Comparison of ENCODE assay signal across 8 mouse cellular contexts in genomic region chr11:88955217-88955969, GRCm38 (mm10). TPM values are rescaled to one million over a fixed set of nuclear protein-coding genes. Genes with fewer than 3 reads are reported as not detected.
DNase-seq lines count a peak whose midpoint lies in the region; ATAC-seq and TF ChIP-seq lines count a peak whose summit lies in the region.

Scpep1 (minus strand) TSS chr11:88955465.

- H3K9me3 ChIP-seq in erythroblast, embryonic 14.5 days (ENCODE audit: control insufficient read depth, low read length) = no peaks in the 10 kb centered on the region
- no peaks in the 10 kb centered on the region for H3K9me3 ChIP-seq in heart, embryonic 11.5 days (replicated peaks; ENCODE audit: control insufficient read depth, low read length)
- no peaks in the 10 kb centered on the region for H3K9me3 ChIP-seq in kidney, embryonic 16.5 days (ENCODE audit: low read length)

- peaks cover 15% of the 10 kb centered on the region for H3K79me3 ChIP-seq in C2C12 (ENCODE audit: low read depth)

- peak; percentile 93 for ATAC-seq in heart, embryonic 11.5 days (replicated peaks; ENCODE audit: insufficient number of reproducible peaks, low FRiP score, low TSS enrichment)
- ATAC-seq in kidney, embryonic 16.5 days (ENCODE audit: low FRiP score, low TSS enrichment) = peak; percentile 98

- H3K4me3 ChIP-seq in C2C12 (ENCODE audit: insufficient read depth, poor library complexity, severe bottlenecking) (peak within 1 kb of the TSS; percentile 59), myocyte (peak within 1 kb of the TSS; percentile 78)
- H3K4me3 ChIP-seq in erythroblast, embryonic 14.5 days (replicated peaks) = peak within 1 kb of the TSS; percentile 66
- H3K4me3 ChIP-seq in heart, embryonic 11.5 days (ENCODE audit: low read depth, low read length) = peak within 1 kb of the TSS; percentile 50
- H3K4me3 ChIP-seq in kidney, embryonic 16.5 days (ENCODE audit: low read length) = peak within 1 kb of the TSS; percentile 66
- H3K4me3 ChIP-seq in liver, adult 2 months (ENCODE audit: insufficient read depth, low read depth, low read length) = peak within 1 kb of the TSS; percentile 76

- H3ac ChIP-seq in C2C12 (ENCODE audit: control insufficient read depth, insufficient read length, low read depth) = peak within 1 kb of the TSS; percentile 80
- H3ac ChIP-seq in myocyte (ENCODE audit: control insufficient read depth, insufficient read length) = no peak within 1 kb of the TSS

- H3K36me3 ChIP-seq in C2C12 (ENCODE audit: control insufficient read depth, insufficient read depth) (peaks cover 12% of the 10 kb centered on the region), myocyte (ENCODE audit: control insufficient read depth, insufficient read depth) (peaks cover 4% of the 10 kb centered on the region)
- H3K36me3 ChIP-seq in erythroblast, embryonic 14.5 days (ENCODE audit: control insufficient read depth) = peaks cover 13% of the 10 kb centered on the region
- no peaks in the 10 kb centered on the region for H3K36me3 ChIP-seq in heart, embryonic 11.5 days (ENCODE audit: control insufficient read depth, insufficient read depth, low read length)
- peaks cover 7% of the 10 kb centered on the region; the same call in 1 of the 2 replicates for H3K36me3 ChIP-seq in kidney, embryonic 16.5 days (ENCODE audit: insufficient read depth, low read length)
- peaks cover 4% of the 10 kb centered on the region for H3K36me3 ChIP-seq in liver, adult 2 months (ENCODE audit: control insufficient read depth, insufficient read depth, low read length)
- H3K36me3 ChIP-seq in splenic B cell, adult 2 months (ENCODE audit: control insufficient read depth, insufficient read depth, low read length, poor library complexity, severe bottlenecking) = no peaks in the 10 kb centered on the region

- peak; percentile 7 for TF ChIP-seq CTCF in C2C12 (IDR thresholded peaks at IDR 0.05; ENCODE audit: control insufficient read depth, insufficient read depth, insufficient read length)
- peak; percentile 76 for TF ChIP-seq CTCF in brain, embryonic 14.5 days (IDR thresholded peaks at IDR 0.05; ENCODE audit: borderline replicate concordance, extremely low read depth, insufficient read depth, insufficient read length)
- TF ChIP-seq CTCF in liver, adult 2 months (IDR thresholded peaks at IDR 0.05; ENCODE audit: low read depth, low read length) = peak; percentile 81

- TF ChIP-seq POLR2A in brain, embryonic 14.5 days (IDR thresholded peaks at IDR 0.05; ENCODE audit: borderline replicate concordance, extremely low read depth, insufficient read depth, insufficient read length, poor library complexity, severe bottlenecking) = peak; percentile 15; the same call in 1 of the 2 replicates
- peak; percentile 72; the same call in 1 of the 2 replicates for TF ChIP-seq POLR2A in liver, adult 2 months (IDR thresholded peaks at IDR 0.05; ENCODE audit: extremely low read depth, insufficient read depth, low read length)
- TF ChIP-seq POLR2A in myocyte (IDR thresholded peaks at IDR 0.05; ENCODE audit: insufficient read length, low read depth) = peak; percentile 91

- H3K4me1 ChIP-seq in erythroblast, embryonic 14.5 days (ENCODE audit: control insufficient read depth) = peaks cover 38% of the 10 kb centered on the region
- no peaks in the 10 kb centered on the region for H3K4me1 ChIP-seq in heart, embryonic 11.5 days (ENCODE audit: control insufficient read depth, insufficient read depth, low read length)
- peaks cover 5% of the 10 kb centered on the region; the same call in 1 of the 2 replicates for H3K4me1 ChIP-seq in kidney, embryonic 16.5 days (ENCODE audit: insufficient read depth, low read length)
- no peaks in the 10 kb centered on the region for H3K4me1 ChIP-seq in liver, adult 2 months (ENCODE audit: control insufficient read depth, insufficient read depth, low read length)

- DNase-seq in brain, embryonic 14.5 days (ENCODE audit: low read depth) = peak; percentile 97
- peak; percentile 93 for DNase-seq in liver, adult 2 months (ENCODE audit: extremely low read depth, low read depth, low spot score)
- DNase-seq in splenic B cell, adult 2 months (ENCODE audit: low read depth, low spot score) = peak; percentile 99

- H3K79me2 ChIP-seq in C2C12 (ENCODE audit: control insufficient read depth, insufficient read depth) (peaks cover 36% of the 10 kb centered on the region), myocyte (ENCODE audit: control insufficient read depth, insufficient read depth) (peaks cover 35% of the 10 kb centered on the region)
- H3K79me2 ChIP-seq in liver, adult 2 months (ENCODE audit: control insufficient read depth, insufficient read depth, low read length) = no peaks in the 10 kb centered on the region; the same call in 1 of the 2 replicates

- H3K4me2 ChIP-seq in heart, embryonic 11.5 days = peak within 1 kb of the TSS; percentile 63
- peak within 1 kb of the TSS; percentile 54 for H3K4me2 ChIP-seq in kidney, embryonic 16.5 days (replicated peaks; ENCODE audit: low read depth, low read length)
- peak within 1 kb of the TSS; percentile 73 for H3K4me2 ChIP-seq in myocyte (ENCODE audit: low read depth)

- H3K27ac ChIP-seq in heart, embryonic 11.5 days (ENCODE audit: low read depth, low read length) = no peak within 1 kb of the TSS
- H3K27ac ChIP-seq in kidney, embryonic 16.5 days (ENCODE audit: low read length) = peak within 1 kb of the TSS; percentile 78
- H3K27ac ChIP-seq in liver, adult 2 months (replicated peaks; ENCODE audit: insufficient read depth, low read depth, low read length) = peak within 1 kb of the TSS; percentile 82

- H3K9ac ChIP-seq in heart, embryonic 11.5 days (ENCODE audit: low read depth, low read length) = peak within 1 kb of the TSS; percentile 52; the same call in 1 of the 2 replicates
- peak within 1 kb of the TSS; percentile 68 for H3K9ac ChIP-seq in kidney, embryonic 16.5 days (replicated peaks; ENCODE audit: low read length)
- H3K9ac ChIP-seq in liver, adult 2 months (ENCODE audit: low read depth, low read length) = peak within 1 kb of the TSS; percentile 74

- 5% methylated on average over 34 of the region's 34 CpGs for WGBS in heart, embryonic 11.5 days (ENCODE audit: insufficient replicate concordance)
- 4% methylated on average over 34 of the region's 34 CpGs for WGBS in kidney, embryonic 16.5 days
- WGBS in liver, adult 2 months = 4% methylated on average over 34 of the region's 34 CpGs

- H3K27me3 ChIP-seq in C2C12 (ENCODE audit: control insufficient read depth, insufficient read depth, insufficient read length) = no peaks in the 10 kb centered on the region
- no peaks in the 10 kb centered on the region for H3K27me3 ChIP-seq in erythroblast, embryonic 14.5 days (ENCODE audit: control insufficient read depth)
- H3K27me3 ChIP-seq in heart, embryonic 11.5 days (ENCODE audit: control insufficient read depth, insufficient read depth, low read length) = no peaks in the 10 kb centered on the region
- H3K27me3 ChIP-seq in kidney, embryonic 16.5 days (ENCODE audit: insufficient read depth, low read length) = no peaks in the 10 kb centered on the region
- no peaks in the 10 kb centered on the region for H3K27me3 ChIP-seq in liver, adult 2 months (ENCODE audit: control insufficient read depth, insufficient read depth, low read length)
- no peaks in the 10 kb centered on the region for H3K27me3 ChIP-seq in myocyte (ENCODE audit: control insufficient read depth, insufficient read depth, insufficient read length)
- H3K27me3 ChIP-seq in splenic B cell, adult 2 months (ENCODE audit: control insufficient read depth, insufficient read depth, low read length, poor library complexity, severe bottlenecking) = no peaks in the 10 kb centered on the region

TF ChIP-seq in C2C12, 6 proteins besides CTCF, POLR2A, EP300 and RAD21:
- TF ChIP-seq MAX (IDR thresholded peaks at IDR 0.05) (peak; percentile 42), USF1 (IDR thresholded peaks at IDR 0.05; ENCODE audit: low read depth) (peak; percentile 19), CEBPB (IDR thresholded peaks at IDR 0.05; ENCODE audit: low read depth) (no peak)
TF ChIP-seq in C2C12: peak in this region for 2.

TF ChIP-seq in myocyte, 11 proteins besides CTCF, POLR2A, EP300 and RAD21:
- peak; percentile 57; the same call in 1 of the 2 replicates for TF ChIP-seq CEBPB (IDR thresholded peaks at IDR 0.05; ENCODE audit: insufficient read depth, poor library complexity, severe bottlenecking)
- no peak for TF ChIP-seq MYOD1 (IDR thresholded peaks at IDR 0.05; ENCODE audit: control insufficient read depth in 1 of 3, insufficient read length in 2 of 3, low read depth in 2 of 3)
- TF ChIP-seq POLR2AphosphoS2 (IDR thresholded peaks at IDR 0.05; ENCODE audit: insufficient read length, low read depth) = peak; percentile 93
- no peak for TF ChIP-seq SRF (IDR thresholded peaks at IDR 0.05; ENCODE audit: control insufficient read depth, insufficient read length, low read depth)
- no peak for TF ChIP-seq MAX (IDR thresholded peaks at IDR 0.05; ENCODE audit: low read depth)
- TF ChIP-seq MYOG (IDR thresholded peaks at IDR 0.05; ENCODE audit: control insufficient read depth in 1 of 3, insufficient read depth in 1 of 3, insufficient read length in 2 of 3, low read depth in 2 of 3) = peak in 1 of 3 experiments; percentile 21
- no peak for TF ChIP-seq REST (IDR thresholded peaks at IDR 0.05; ENCODE audit: insufficient read depth, insufficient read length)

RNA-seq across cellular contexts. Expression of gene Scpep1, which starts in this region (rescaled TPM):
- polyA plus RNA-seq in C2C12 (2012; fragmentation: generic; extraction: Trizol) (84.9 TPM), myocyte (2012; fragmentation: generic; extraction: Trizol) (172 TPM)
- polyA plus RNA-seq in brain, embryonic 14.5 days (2012; rRNA removed) = 15.7 and 16.5 TPM in 2 replicates
- polyA plus RNA-seq in erythroblast, embryonic 14.5 days (2012) = 0.55 and 0.92 TPM in 2 replicates
- 51.2 and 58.0 TPM in 2 replicates for polyA plus RNA-seq in heart, embryonic 11.5 days (2014; fragmentation: Nextera tagmentation; extraction: Ambion mirVana)
- polyA plus RNA-seq in kidney, embryonic 16.5 days (2015; fragmentation: Nextera tagmentation; extraction: Ambion mirVana) = 143 and 158 TPM in 2 replicates
- 27.9 and 32.8 TPM in 2 replicates for total RNA-seq in liver, adult 2 months (2014; rRNA removed)
- 22.5 and 27.6 TPM in 2 replicates for polyA plus RNA-seq in liver, adult 2 months (2012; rRNA removed)

Comparison
In these comparisons a context has a peak if more than half of its experiments do, and no peak if none do; other contexts are left out.
1. CTCF ChIP-seq: peak in every context shown above with its lines; median percentile 81 in liver, adult 2 months; 76 in brain, embryonic 14.5 days; 7 in C2C12.
2. POLR2A ChIP-seq: peak in every context shown above with its lines; median percentile 91 in myocyte; 72 in liver, adult 2 months; 15 in brain, embryonic 14.5 days.